Mouse (Mus musculus): ENCODE results near the gene Tmem150a.

Gene Tmem150a

DNA sequence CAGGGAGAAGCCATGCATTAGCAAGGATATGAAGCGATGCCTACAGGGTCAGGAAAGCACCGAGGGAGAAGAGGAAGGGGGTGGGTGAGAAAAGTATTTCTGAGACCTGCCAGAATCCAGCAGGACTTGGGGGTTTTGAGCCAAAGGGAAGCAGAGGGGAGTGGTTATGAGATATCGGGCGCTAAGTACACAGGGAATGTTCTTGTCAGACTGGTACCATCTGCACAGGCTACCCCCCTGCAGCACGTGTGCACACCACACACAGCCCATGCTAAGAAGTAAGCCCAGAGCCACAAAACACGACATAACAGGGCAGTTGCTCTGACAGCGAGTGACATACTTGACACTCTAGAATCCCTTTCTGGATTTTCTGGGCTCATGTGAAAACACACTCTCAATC is 19.0 kb downstream of the Tmem150a start:
- DNase-seq (ENCODE audit: low spot score): no peak

DNA sequence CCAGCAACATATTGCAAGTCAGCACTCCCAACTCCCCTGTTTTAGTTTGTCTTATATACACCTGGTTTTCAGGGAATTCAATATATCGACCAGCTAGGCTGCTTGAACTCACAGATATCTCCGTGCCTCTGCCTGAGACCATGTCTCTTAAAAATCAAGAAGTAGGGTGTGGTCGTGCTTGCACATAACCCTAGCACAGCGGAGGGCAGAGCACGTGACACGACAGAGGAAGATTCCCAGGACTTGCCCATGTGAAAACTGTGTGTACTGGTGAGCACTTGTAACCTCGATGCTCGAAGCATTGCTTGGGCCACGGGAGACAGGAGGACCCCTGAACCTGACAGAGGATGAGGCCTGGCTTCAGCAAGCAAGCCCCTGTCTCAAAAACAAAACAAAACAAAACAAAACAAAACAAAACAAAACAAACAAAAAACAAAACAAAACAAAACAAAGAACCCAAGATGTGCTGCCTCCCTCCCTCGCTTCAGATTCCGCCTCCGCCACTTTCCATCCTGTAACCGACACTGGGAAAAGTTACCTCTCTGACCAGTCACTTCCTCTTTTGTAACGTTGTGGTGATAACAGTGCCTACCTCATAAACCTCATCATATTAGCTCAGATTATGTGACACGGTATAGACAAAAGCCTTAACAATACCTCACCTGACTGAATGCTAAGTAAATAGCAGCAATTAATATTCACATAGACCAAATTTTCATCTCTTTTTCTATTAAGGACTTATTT is 19.7 kb downstream of the Tmem150a start:
- no peak for DNase-seq (ENCODE audit: low spot score)

DNA sequence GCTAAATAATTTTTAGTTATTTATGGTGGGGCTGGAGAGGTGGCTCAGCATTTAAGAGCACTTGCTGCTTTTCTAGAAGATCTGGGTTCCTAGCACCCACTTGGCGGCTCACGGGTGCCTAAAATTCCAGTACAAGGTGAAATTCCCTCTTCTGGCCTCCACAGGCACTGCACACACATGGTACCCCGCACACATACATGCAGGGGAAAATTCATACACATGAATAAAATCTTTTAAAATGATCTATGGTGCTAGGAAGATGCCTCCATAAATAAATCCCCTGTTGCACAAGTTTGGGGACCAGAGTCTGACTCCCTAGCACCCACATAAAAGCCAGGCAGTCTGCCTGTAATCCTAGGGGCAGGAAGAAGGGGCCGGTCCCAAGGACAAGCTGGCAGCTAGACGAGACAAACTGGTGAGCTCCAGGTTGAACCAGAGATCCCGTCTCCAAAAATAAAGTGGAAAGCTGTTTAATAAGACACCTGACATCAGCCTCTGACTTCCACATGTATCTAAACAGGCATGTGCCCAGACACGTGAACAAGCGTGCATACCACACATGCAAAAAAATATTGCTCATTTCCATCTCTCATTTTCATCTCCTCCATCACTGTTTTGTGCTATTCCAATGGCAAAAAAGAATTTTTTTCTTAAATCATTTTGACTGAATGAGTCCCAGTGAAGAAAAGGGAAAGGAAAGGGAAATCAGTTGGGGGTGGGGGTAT is 23.4 kb downstream of the Tmem150a start:
- DNase-seq (ENCODE audit: low spot score): no peak

GRCm38 (mm10) chr6:72379377-72380130 is 24.3 kb downstream of the Tmem150a start:
- peak; percentile 39 for DNase-seq (ENCODE audit: low spot score)

GRCm38 (mm10) chr6:72380131-72380770 is 25.0 kb downstream of the Tmem150a start, which contains the start of gene Vamp5:
Vamp5 (minus strand) TSS chr6:72380468.
- peak; percentile 87 for DNase-seq (ENCODE audit: low spot score)

DNA sequence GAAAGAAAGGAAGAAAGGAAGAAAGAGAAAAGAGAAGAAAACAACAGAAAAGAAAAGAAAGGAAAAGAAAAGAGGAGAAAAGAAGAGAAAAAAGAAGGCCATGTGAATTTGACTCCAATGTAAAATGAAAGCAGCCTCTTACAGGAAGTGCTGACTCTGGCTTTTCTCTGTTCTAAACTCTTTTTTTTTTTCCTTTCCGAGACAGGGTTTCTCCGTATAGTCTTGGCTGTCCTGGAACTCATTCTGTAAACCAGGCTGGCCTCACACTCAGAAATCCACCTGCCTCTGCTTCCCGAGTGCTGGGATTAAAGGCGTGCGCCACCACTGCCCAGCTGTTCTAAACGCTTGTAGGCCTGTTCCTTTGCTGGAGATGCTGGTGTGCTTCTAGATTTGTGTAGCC is 27.2 kb downstream of the Tmem150a start:
- DNase-seq (ENCODE audit: low spot score): no peak

DNA sequence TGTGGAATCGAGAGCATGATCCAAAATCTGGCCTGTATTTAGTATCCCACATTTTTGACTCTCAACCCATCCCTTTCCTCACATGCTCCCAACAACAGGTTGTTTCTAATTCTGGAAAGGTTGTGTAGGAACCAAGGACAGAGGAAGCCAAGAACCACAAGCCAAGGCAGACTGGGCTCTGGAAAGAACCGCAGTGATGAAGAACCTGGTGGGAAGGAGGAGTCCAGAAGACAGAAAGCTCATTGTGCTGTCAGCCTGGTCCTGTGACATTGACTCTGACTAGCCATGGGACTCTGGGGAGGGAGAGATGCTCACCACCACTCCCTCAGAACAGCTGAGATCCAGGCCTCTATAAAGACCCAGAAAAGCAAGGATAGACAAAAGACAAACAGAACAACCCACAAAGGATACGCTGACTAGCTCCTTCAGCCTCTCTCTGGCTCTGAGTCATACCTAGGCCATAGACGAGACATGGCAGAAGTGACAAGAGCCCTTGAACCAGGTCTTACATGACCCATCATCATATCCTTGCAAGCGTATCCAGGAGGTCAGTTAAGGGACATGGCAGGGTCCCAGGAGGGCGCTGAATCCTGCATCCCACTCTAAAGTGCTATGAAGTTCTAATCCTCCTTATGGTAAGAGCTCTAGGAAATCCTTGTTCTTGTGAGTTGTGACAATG is 28.0 kb downstream of the Tmem150a start:
- no peak for DNase-seq (ENCODE audit: low spot score)

DNA sequence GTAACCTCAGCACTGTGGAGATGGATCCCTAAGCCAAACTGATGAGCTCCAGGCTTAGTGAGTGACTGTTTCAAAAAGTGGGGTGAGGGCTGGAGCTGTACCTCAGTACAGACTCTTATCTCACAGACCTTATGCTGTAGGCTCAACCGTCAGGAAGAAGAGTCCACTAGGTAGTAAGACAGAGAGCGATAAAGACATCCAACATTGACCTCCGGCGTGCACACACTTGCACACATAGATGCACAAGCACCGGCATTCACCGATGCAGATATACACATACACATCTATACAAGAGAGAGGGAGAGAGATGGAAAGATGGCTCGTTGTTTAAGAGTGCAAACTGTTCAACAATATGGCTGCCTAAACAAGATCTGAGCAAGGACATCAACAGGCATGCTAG is 28.7 kb downstream of the Tmem150a start:
- DNase-seq (ENCODE audit: low spot score): no peak

DNA sequence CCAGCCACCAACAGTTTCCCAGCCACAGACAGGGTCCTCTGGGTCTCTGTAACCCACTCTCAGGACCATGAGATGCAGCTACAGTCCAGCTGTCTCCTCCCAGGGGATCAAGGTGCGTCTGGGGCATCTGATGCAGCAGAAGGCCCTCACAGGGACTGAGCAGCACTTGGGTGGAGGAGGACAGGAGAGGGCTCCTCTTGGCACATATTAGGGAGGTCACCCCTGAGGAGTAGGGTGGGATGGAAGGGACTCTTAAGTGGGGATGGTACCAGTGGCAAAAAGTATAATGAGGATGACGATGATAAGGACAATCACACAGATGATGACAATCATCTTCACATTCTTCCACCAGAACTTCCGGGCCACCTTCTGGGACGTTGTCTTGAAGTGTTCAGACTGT is 30.0 kb downstream of the Tmem150a start:
- no peak for DNase-seq (ENCODE audit: low spot score)

DNA sequence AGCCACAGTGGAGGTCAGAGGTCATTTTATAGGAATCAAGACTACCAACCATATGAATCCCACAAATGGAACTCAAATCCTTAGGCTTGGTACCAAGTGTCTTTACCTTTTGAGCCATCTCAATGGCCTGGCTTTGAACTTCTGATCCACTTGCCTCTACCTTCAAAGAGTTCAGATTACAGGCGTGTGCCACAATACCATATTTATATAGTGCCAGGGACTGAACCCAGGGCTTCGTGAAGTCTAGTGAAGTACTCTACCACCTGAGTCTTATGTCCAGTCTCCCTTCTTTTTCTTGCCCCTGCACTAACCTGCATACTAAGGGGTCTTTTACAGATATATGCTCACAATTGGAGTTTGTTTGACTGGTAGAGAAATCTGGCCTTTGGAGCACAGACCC is 31.3 kb downstream of the Tmem150a start:
- no peak for DNase-seq (ENCODE audit: low spot score)

- DNase-seq (ENCODE audit: low spot score): no peak
Observed at GRCm38 (mm10) chr6:72387816-72388215, 32.6 kb downstream of the Tmem150a start.

GRCm38 (mm10) chr6:72388266-72388665 is 33.0 kb downstream of the Tmem150a start:
- no peak for DNase-seq (ENCODE audit: low spot score)

- no peak for DNase-seq (ENCODE audit: low spot score)
Observed at GRCm38 (mm10) chr6:72388791-72389329, 33.6 kb downstream of the Tmem150a start.

DNA sequence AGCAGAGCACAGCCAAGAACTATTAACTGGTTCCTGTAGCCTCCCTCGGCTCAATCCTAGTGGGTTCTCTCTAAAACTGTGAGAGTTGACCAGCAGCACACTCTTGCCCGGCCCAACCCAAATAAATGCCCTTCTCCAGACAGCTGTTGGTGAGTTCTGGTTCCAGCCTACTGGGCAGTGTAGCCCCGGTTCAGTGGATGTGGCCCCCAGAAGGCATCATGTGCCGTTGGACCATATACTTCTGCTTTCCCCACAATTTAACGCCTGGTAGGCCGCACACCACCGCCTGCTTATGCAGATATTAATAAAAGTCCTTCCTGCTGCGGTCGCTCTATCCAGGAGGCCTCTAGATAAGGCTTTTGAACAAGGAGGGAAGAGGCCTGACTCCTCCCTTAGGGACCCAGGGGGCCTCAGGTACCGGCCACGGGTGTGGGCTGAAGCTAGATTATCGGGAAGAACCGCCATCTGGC is 34.3 kb downstream of the Tmem150a start:
- no peak for DNase-seq (ENCODE audit: low spot score)

GRCm38 (mm10) chr6:72389941-72390771 is 34.9 kb downstream of the Tmem150a start, which contains the start of gene Vamp8:
Vamp8 (minus strand) TSS chr6:72390703.
- DNase-seq (ENCODE audit: low spot score): peak; percentile 69

- peak; percentile 51 for DNase-seq (ENCODE audit: low spot score)
Observed at GRCm38 (mm10) chr6:72390795-72391521, 35.7 kb downstream of the Tmem150a start.

DNA sequence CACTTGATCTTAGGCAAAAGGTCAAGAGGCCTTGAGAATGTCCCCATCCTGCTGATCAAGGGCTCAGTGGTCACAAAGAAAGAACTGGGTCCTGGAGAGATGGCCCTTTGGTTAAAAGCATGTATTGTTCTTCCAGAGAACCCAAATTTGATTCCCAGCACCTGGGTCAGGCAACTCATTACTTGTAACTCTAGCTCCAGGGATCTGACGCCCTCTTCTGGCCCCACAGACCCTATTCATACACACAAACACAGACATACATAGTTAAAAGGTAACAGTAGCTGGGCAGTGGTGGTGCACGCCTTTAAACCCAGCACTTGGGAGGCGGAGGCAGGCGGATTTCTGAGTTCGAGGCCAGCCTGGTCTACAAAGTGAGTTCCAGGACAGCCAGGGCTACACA is 37.1 kb downstream of the Tmem150a start:
- no peak for DNase-seq (ENCODE audit: low spot score)

DNA sequence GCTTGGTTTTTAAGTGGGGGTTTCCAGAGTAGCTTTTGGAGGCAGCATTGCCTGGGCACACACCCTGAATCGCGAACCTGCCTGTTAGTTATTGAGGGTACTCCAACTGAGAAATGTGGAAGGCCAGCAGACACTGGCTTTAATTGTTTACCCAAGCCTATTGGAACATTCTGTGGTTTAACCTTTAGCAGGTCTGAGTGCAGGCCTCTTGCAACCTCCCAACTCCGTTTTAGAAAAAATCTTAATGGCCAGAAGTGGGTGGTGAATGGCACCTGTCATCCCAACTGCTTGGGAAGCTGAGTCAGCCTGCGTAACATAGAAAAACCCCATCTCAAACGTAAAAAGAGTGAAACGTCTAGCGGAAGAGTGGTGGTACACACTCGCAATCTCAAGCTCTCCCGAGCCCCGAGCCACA is 41.6 kb downstream of the Tmem150a start:
- no peak for DNase-seq (ENCODE audit: low spot score)

GRCm38 (mm10) chr6:72399967-72400366 is 44.7 kb downstream of the Tmem150a start:
- no peak for DNase-seq (ENCODE audit: low spot score)

DNA sequence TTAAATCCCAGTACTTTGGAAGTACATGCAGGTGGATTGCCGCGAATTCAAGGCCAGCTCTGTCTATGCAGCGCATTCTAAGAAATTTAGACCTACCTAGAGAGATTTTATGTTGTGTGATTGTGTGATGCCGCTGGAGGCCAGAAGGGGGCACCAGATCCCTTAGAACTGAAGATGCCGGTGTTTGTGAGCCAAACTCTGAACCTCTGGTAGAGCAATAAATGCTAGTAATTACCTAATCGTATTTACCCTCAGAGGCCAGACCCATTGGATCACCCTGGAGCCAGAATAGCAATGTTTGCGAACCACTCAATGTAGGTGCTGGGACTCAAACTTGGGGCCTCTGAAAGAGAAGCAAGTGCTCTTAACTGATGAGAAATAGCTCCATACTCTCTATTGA is 46.6 kb downstream of the Tmem150a start:
- DNase-seq (ENCODE audit: low spot score): peak; percentile 62

Measured in spleen, adult 12 weeks (tissue).